Mouse (Mus musculus) megakaryocyte, embryonic 14.5 days (primary cell): ENCODE measurements at regions not wholly inside any gene's neighbourhood (a gene's known extent, or its start where the extent isn't known, plus 50 kb on each side); places are given as distances from the start of the nearest gene placed in this dataset.

ENCODE experiments used
- H3K27me3 ChIP-seq: replicated peaks from 2 replicates; pipeline ENCODE3; 2012; ENCODE audit warnings: inconsistent platforms
- H3K36me3 ChIP-seq: replicated peaks from 2 replicates; pipeline ENCODE3; 2012; ENCODE audit warnings: low read length, inconsistent platforms, mixed read lengths
- H3K4me1 ChIP-seq: 2 replicates; pipeline ENCODE4 v1.6.1; 2012; ENCODE audit warnings: inconsistent platforms
- H3K4me3 ChIP-seq: replicated peaks from 2 replicates; pipeline ENCODE3; 2012; ENCODE audit warnings: moderate library complexity, mild to moderate bottlenecking, inconsistent platforms
- H3K9me3 ChIP-seq: 2 replicates; pipeline ENCODE4 v1.6.1; 2012; ENCODE audit warnings: inconsistent platforms
- FLI1 ChIP-seq: IDR thresholded peaks from 2 replicates; pipeline ENCODE4 v1.6.1; 2012; ENCODE audit warnings: low read length, inconsistent platforms, mixed read lengths
- GATA1 ChIP-seq: IDR thresholded peaks from 3 replicates; pipeline ENCODE4 v1.6.1; 2012; ENCODE audit warnings: mixed read lengths, low read length, inconsistent platforms, borderline replicate concordance

DNA sequence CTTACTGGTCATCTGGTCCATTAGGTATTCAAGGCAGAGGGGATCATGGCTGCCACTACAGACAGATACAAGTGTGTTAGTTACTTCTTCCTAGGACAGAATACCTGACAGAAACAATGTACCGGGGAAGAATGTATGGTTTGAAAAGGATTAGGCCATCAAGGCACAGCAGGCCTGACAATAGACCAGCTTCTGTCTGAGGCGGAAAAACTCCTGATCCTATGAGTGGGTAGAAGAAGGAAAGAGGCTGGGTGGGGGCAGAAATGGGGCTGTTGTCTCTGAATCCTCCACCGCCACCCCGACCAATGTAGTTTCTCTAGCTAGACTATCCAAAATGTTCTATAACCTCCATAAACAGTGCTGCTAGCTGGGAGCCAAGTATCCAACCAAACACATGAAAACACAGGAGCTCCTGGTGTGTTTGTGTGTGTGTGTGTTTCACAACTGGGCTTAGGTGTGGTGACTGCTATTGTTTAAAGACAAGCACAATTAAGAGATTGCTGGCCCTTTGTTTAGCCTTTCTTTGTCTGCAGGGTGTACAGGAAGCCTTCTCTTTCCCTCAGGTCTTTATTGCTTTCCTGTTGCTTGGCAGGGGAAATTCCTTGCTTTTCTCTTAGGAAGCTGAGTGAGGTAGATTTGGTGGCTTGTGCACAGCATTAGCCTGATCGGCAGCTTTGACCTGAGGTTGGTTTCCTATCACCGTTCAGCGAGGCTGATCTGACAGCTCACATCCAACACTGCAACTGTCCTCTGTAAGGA, 132.7 kb upstream of the Rybp start:
- 0 out of 2 replicates have a peak, but pooled peaks cover 5% of the 10 kb centered on the region for H3K9me3 ChIP-seq
- H3K36me3 ChIP-seq: no peaks in the 10 kb centered on the region
- no peak overlapping the region for H3K4me3 ChIP-seq
- TF ChIP-seq GATA1 (no peak), FLI1 (no peak)
- H3K27me3 ChIP-seq: peaks cover 55% of the 10 kb centered on the region
- H3K4me1 ChIP-seq: peaks cover 20% of the 10 kb centered on the region

DNA sequence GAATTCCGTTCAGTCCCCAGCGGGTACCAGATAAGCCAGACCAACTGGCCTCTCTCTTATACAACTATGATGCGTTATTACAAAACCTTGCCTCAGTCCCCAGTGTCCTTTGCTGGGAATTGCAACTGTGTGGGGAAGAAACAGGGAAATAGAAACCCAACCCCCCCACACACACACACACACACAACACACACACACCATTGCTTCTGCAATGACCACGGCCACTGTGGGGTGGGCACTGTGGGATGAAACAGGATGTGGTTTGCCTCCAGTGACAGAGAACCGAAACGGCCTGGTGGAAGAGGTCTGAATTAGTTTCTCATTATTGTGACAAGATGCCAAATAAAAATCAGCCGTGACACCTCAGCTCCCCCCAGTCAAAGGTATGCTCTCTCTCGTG, 128.8 kb upstream of the Rybp start:
- TF ChIP-seq FLI1 (no peak), GATA1 (no peak)
- H3K9me3 ChIP-seq: 0 out of 2 replicates have a peak, but pooled peaks cover 5% of the 10 kb centered on the region
- peaks cover 44% of the 10 kb centered on the region for H3K27me3 ChIP-seq
- H3K4me1 ChIP-seq: peaks cover 22% of the 10 kb centered on the region
- H3K4me3 ChIP-seq: peak overlapping the region; percentile 51
- no peaks in the 10 kb centered on the region for H3K36me3 ChIP-seq

DNA sequence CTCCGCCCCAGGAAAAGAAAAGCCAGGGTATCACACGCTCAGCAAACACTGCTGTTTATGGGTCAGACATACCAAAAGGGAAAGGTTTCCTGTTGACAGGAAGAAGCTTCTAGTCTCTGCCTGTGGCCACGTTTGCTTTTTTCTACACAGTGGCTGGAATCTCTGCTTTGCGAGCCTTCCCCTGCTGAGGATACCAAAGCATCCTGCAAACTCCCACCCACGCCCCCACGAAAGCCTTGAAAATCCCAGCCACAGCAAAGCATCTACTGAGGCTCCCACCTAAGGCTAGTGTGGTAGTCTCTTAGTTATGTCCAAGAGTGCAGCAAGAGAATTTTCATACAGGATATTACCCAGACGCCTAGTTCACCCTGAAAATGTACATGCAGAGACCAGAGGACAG, 128.2 kb upstream of the Rybp start:
- TF ChIP-seq FLI1 (no peak), GATA1 (no peak)
- H3K36me3 ChIP-seq: no peaks in the 10 kb centered on the region
- peaks cover 22% of the 10 kb centered on the region for H3K4me1 ChIP-seq
- no peak overlapping the region for H3K4me3 ChIP-seq
- H3K27me3 ChIP-seq: peaks cover 39% of the 10 kb centered on the region
- peaks cover 6% of the 10 kb centered on the region; the same call in 1 of the 2 replicates for H3K9me3 ChIP-seq

DNA sequence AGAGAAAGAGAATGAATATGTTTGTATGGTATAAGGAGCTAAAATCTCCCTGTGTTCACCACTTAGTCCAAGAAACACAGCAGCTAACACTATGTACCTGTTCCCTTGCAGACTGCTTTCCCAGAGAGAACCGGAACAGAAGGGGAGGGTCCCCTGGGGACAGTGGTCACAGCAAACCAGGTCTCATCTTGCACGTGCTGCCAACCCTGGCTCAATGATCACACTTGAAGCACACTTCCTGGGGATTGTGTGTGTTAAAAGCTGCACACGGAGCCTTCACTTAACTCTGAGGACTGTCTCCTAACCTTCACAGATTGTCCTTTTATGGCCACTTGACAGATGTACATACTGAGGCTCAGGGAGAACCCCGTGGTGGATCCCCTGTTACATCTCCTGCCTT, 127.6 kb upstream of the Rybp start:
- H3K4me1 ChIP-seq: peaks cover 22% of the 10 kb centered on the region
- no peaks in the 10 kb centered on the region for H3K36me3 ChIP-seq
- H3K9me3 ChIP-seq: peaks cover 12% of the 10 kb centered on the region; the same call in 1 of the 2 replicates
- no peak overlapping the region for H3K4me3 ChIP-seq
- H3K27me3 ChIP-seq: peaks cover 34% of the 10 kb centered on the region
- no peak for TF ChIP-seq FLI1
- no peak for TF ChIP-seq GATA1

DNA sequence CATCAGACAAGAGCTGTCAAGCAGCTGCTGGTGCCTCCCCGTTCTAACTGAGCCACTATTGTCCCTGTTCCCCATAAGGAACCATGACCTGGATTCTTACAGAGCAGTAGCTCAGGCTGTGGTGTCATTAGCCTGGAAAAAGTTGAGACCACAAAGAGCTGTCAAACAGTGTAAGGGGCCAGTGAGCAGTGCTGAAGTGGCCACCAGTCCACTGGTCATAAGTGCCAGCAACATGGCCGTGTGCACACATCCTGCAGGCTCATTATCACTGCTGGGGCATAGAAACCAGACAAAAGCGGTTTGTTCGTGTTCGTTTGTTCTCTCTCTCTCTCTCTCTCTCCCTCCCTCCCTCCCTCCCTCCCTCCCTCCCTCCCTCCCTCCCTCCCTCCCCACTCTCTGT, 125.2 kb upstream of the Rybp start:
- Histone ChIP-seq H3K36me3 (no peaks in the 10 kb centered on the region), H3K9me3 (peaks cover 12% of the 10 kb centered on the region; the same call in 1 of the 2 replicates), H3K4me3 (no peak overlapping the region), H3K4me1 (peaks cover 22% of the 10 kb centered on the region), H3K27me3 (peaks cover 30% of the 10 kb centered on the region)
- no peak for TF ChIP-seq GATA1
- TF ChIP-seq FLI1: no peak

DNA sequence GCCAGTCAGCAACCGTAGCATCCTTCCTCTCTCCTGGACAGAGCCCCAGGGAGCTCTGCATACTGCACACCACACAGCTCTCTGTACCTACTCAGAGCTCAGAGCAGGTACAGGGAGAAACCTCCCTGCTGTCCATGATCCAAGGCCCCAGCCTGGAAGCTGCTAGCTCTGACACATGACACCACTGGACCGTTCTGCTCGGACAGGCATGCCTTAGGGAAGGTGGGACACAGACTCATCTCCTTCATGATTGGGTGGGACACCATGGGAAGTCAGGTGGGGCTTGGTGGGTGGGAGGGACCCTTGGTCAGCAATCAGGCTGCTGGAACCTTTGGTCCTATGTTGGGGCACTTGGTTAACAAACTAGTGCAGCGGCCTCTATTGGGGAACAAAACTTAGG, 124.7 kb upstream of the Rybp start:
- Histone ChIP-seq H3K9me3 (peaks cover 12% of the 10 kb centered on the region), H3K27me3 (peaks cover 28% of the 10 kb centered on the region), H3K4me3 (no peak overlapping the region), H3K36me3 (no peaks in the 10 kb centered on the region), H3K4me1 (peaks cover 22% of the 10 kb centered on the region)
- no peak for TF ChIP-seq GATA1

DNA sequence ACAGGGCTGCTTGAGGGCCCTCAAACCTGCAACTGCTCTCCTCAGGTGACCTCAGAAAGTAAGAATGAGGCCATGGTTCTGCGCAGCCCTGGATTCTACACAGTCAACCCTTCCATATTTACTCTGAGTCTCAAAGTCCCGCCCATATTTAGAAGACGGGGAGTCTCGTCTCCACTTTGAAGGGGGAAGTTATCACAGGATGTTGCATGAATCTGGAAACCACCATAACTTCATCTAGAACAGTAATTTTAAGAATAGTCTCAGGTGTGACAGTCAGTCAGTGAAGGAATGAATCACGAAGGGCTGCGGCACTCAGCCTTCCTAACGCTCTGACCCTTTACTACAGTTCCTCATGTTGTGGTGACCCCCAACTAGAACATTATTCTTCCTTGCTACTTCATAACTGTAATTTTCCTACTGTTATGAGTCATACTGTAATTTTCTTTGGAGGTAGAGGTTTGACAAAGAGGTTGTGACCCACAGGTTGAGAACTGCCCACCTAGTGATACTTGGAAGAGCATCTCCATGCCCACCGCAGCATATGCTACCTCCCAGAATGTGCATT, 122.9 kb upstream of the Rybp start:
- H3K4me1 ChIP-seq: peaks cover 4% of the 10 kb centered on the region
- peaks cover 22% of the 10 kb centered on the region for H3K27me3 ChIP-seq
- no peak overlapping the region for H3K4me3 ChIP-seq
- H3K9me3 ChIP-seq: peaks cover 12% of the 10 kb centered on the region
- no peaks in the 10 kb centered on the region for H3K36me3 ChIP-seq
- no peak for TF ChIP-seq GATA1
- TF ChIP-seq FLI1: no peak

DNA sequence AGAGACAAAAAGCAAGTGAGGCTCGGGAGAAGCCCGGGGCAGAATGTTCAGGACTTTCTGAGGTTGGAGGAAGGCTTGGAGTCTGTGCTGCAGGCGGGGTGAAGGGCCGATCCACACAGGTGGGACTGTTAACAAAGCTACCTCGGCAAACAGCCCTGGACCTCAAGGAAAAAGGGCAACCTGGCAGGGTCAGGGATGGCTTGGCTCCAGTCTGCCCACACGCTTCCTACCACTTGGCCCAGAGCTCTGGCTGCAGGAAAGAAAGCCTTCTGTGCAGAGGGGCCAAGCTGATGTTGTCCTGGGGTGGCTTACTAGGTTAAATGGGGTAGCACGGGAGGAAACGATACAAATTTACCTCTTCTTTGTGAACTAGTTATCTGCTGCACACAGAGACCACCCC, 121.5 kb upstream of the Rybp start:
- peaks cover 12% of the 10 kb centered on the region for H3K9me3 ChIP-seq
- TF ChIP-seq GATA1: no peak
- TF ChIP-seq FLI1: no peak
- H3K27me3 ChIP-seq: peaks cover 20% of the 10 kb centered on the region
- no peak overlapping the region for H3K4me3 ChIP-seq
- no peaks in the 10 kb centered on the region for H3K4me1 ChIP-seq
- H3K36me3 ChIP-seq: no peaks in the 10 kb centered on the region

DNA sequence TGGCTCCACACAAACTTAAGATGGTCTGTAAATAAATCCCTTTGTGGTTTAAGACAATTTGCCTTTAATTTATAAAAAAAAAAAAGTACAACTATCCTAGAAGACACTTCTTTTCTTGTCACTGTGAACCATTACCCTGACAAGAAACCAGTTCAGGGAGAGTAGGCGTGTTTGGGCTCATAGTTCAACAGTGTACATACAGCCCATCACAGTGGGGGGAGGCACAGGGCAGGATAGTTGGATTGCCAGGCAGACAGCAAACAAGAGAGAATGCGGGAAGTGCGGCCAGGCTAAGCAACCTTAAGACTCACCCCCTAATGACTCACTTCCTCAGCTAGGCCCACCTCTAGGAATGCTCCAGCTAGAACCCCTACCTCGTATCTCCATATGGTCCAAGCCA, 119.2 kb upstream of the Rybp start:
- Histone ChIP-seq H3K36me3 (no peaks in the 10 kb centered on the region), H3K9me3 (peaks cover 17% of the 10 kb centered on the region), H3K4me3 (no peak overlapping the region), H3K4me1 (0 out of 2 replicates have a peak, but pooled peaks cover 5% of the 10 kb centered on the region), H3K27me3 (peaks cover 18% of the 10 kb centered on the region)
- TF ChIP-seq FLI1 (no peak), GATA1 (no peak)

DNA sequence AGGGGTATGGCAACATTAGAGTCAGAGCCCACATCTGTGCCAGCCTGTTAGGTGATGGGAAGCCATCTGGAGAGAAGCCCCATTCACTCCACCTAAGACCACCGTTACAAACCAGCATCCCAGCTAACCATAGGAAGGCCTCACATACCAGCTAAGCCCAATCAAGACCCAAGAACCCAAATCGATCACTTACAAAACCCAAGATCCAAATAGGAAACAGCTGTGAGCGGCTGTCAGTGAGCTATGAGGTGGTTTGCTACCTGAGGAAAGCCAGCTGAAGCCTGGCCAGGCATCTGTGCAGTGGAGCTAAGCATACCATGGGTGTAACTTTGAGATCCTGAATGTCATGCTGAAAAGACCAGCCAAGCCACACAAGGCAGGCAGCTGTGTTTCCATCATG, 116.9 kb upstream of the Rybp start:
- TF ChIP-seq GATA1 (no peak), FLI1 (no peak)
- Histone ChIP-seq H3K9me3 (peaks cover 11% of the 10 kb centered on the region; the same call in 1 of the 2 replicates), H3K4me1 (peaks cover 11% of the 10 kb centered on the region)

More for the DNA sequence above, 116.9 kb upstream of the Rybp start:
- H3K36me3 ChIP-seq: no peaks in the 10 kb centered on the region
- peaks cover 18% of the 10 kb centered on the region for H3K27me3 ChIP-seq
- H3K4me3 ChIP-seq: no peak overlapping the region
